Mouse (Mus musculus) retina, adult 2 months (tissue): ENCODE results near the gene Prps2.
"Not testable (repeated sequence)": the region's sequence is repeated elsewhere in the genome, so short reads cannot be mapped to it uniquely, and the experiment has no call there.

Experiments used
- DNase-seq: peaks from one replicate; pipeline ENCODE4 v3.0.0-alpha.2; 2012; ENCODE audit warnings: low read depth, low spot score

Prps2 gene

DNA sequence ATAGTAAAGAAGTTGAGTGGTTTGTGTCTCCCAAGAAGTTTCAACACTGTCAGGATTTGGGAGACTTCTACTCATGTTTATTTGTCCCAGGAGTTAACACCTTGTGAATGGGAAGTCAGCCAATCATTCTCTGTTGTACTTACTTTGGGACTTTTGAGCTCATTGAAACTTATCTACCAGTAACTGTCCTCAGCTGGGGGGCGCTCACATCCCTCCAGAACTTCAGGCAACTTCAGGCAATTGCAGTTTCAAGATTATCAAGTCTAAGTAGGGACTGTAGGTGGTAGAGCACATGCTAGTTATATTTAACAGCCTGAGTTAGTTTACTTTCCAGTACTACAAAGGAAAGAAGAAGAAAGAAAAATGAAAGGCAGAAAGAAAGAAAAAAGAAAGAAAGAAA lies 58.8 kb downstream of the Prps2 start:
- DNase-seq: no peak

DNA sequence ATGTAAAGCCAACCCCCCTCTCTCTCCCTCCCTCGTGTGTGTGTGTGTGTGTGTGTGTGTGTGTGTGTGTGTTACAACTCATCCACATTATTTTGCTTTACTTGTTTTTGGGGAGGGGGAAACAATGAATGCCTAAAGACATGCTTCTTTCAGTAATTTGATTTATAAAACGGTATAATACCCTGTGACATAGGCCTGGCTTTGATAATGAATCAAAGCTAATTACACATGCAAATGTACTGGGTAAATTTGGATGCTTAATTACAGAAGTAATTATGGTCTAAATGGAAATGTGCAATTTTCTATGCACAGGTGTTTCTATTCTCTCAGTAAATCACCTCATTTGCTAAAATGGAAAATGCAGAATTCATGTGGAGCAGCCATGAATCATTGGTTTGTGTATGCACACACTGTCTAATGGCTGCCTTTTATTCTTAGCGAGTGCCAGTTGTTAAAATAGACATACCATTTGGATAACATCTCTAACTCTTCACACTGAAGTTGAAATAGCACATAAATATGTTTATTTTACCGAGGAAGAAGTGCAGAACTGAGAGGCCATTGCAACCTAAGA lies 61.2 kb downstream of the Prps2 start:
- DNase-seq: no peak

DNA sequence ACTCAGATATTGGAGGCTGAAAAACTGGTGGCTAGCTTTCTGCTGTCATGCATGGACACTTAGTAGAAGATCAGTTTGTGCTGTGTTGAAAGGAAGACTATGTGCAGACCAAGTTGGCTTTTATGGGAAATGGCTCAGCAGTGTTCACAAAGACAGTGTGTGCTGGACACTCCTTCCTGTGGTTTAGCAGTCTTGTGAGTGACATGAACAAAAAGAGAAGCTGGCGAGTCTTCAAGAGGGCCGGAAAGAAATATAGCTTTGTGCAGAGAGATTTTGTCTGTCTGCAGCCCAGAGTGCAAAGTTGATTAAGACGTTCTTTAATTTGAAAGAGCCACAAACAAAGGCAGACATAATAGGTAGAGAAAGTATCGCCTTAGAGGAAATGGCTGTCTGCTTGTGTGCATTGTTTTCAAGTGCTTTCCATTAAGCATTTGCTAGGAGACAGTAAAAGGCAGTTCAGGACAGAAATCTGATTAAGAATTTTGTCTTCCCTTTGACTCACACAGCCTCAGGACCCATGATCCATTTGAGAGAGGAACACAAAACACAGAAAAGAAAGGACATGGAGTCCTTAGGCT lies 63.6 kb downstream of the Prps2 start:
- no peak for DNase-seq

DNA sequence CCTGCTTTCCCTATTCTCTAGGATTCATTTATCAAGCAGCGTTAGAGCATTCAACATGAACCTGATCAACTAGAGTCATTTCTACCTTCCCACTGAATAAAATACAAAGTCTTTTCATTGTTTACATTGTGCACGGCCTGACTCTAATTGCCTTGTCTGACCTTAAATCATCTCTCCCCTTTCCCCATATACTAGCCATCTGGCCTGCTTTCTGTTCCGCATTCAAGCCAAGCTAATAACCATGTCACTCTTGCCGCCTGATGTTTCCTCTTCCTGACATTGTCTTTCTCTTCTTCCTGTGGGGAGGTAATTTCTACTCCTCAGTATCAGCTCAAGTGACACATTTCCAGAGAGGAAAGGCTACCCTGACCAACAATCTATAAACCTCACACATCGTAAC lies 66.8 kb downstream of the Prps2 start:
- no peak for DNase-seq

DNA sequence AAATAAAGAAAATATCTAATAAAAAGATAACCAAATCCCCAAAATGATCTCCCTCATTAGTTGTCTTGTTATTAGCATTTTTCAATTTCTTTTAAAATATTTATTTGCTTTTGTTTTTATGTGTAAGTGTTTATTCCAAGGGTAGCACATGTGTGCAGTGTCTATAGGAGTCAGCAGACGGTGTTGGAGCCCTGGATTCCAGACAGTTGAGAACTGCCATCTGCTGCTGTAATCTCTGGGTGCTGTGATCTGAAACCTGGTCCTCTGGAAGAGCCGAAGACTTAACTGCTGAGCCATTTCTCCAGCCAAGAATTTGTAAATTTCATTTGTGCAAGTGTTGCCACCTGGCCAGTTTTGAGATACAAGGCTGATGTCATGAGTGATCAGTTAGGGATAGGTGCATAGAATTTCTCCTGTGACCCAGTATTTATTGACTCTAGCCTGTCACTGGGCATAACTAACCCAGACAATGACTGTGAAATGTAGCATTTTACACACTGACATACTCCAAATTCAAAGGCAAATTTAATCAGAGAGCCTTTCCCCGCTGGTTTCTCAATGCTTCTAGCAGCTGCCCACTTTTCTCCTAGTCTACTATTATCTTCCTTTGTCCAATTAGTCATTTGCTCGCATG lies 67.3 kb downstream of the Prps2 start:
- DNase-seq: no peak

DNA sequence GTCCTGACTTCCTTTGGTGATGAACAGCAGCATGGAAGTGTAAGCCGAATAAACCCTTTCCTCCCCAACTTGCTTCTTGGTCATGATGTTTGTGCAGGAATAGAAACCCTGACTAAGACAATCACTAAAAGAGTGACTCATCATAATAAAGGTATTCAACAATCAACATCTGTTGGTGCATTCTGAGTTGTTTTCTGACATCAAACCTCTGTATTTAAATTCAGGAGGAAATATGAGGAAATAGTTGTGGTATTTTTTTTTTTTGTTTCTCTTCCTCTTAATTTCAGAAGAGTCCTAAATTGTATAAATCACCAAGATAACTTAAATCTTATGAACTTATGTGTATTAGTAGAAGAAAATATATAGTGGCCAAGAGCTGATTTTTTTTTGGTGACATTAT lies 80.5 kb downstream of the Prps2 start:
- not testable (repeated sequence) for DNase-seq
